Mouse (Mus musculus) brown adipose tissue, adult 24 weeks (tissue): ENCODE measurements at regions not wholly inside any gene's neighbourhood (a gene's known extent, or its start where the extent isn't known, plus 50 kb on each side); places are given as distances from the start of the nearest gene placed in this dataset.
"Not testable (repeated sequence)": the region's sequence is repeated elsewhere in the genome, so short reads cannot be mapped to it uniquely, and the experiment has no call there.

Experiments
- H3K27ac ChIP-seq: fragments of 200-500 bp; replicated peaks from 2 replicates; pipeline ENCODE4 v1.5.1; 2012; ENCODE audit warnings: low read depth, mild to moderate bottlenecking, low read length
- H3K4me1 ChIP-seq: fragments of 200-500 bp; 2 replicates; pipeline ENCODE4 v1.6.1; 2012; ENCODE audit warnings: low read length, mixed read lengths; ENCODE audit not compliant: control insufficient read depth, insufficient read depth, insufficient read length
- H3K4me3 ChIP-seq: fragments of 200-500 bp; 2 replicates; pipeline ENCODE4 v1.5.1; 2012; ENCODE audit warnings: low read depth, mild to moderate bottlenecking, low read length, moderate library complexity; ENCODE audit not compliant: insufficient read depth

GRCm38 (mm10) chr15:32042589-32042988 lies 134.5 kb upstream of the Tas2r119 start:
- Histone ChIP-seq H3K27ac (no peak overlapping the region), H3K4me3 (no peak overlapping the region), H3K4me1 (no peaks in the 10 kb centered on the region)

- H3K4me3 ChIP-seq, result no peak overlapping the region
- no peaks in the 10 kb centered on the region for H3K4me1 ChIP-seq
- H3K27ac ChIP-seq, result no peak overlapping the region
These were observed 133.9 kb upstream of the Tas2r119 start for GRCm38 (mm10) chr15:32043207-32043606.

GRCm38 (mm10) chr15:32043670-32044069 lies 133.4 kb upstream of the Tas2r119 start:
- H3K27ac ChIP-seq, H3K4me3 ChIP-seq, H3K4me1 ChIP-seq: not testable (repeated sequence)

- H3K4me1 ChIP-seq, result no peaks in the 10 kb centered on the region
- no peak overlapping the region for H3K27ac ChIP-seq
- H3K4me3 ChIP-seq, result no peak overlapping the region
These were observed 128.3 kb upstream of the Tas2r119 start for GRCm38 (mm10) chr15:32048836-32049235.

- no peaks in the 10 kb centered on the region for H3K4me1 ChIP-seq
- H3K27ac ChIP-seq, result no peak overlapping the region
- H3K4me3 ChIP-seq, result no peak overlapping the region
These were observed 115.5 kb upstream of the Tas2r119 start for GRCm38 (mm10) chr15:32061573-32061972.

DNA sequence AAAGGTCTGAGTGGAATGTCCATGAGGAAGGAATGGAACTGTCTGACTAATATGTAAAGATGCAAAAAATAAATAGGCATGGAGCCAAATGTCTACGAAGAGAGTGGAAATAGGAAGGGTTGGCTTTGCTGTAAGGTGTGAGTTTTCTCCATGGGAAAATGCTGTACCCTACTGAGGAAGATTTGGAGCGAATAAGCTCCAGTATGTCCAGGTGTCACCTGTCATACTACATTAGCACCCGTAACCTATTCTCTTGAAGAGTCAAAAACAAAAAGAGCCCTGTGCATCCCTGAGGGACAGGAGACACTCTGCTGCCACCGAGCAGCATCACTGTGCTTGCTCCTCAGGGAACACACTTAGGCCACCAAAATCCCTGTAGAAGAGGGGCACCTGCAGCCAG lies 95.0 kb upstream of the Tas2r119 start:
- no peak overlapping the region for H3K4me3 ChIP-seq
- H3K4me1 ChIP-seq, result no peaks in the 10 kb centered on the region

GRCm38 (mm10) chr15:32093889-32094288 lies 83.2 kb upstream of the Tas2r119 start:
- 0 out of 2 replicates have a peak overlapping the region, but pooled peaks have one; percentile 14 for H3K4me3 ChIP-seq
- H3K27ac ChIP-seq, result no peak overlapping the region
- H3K4me1 ChIP-seq, result no peaks in the 10 kb centered on the region

More for the DNA sequence above, 95.0 kb upstream of the Tas2r119 start:
- H3K27ac ChIP-seq, result no peak overlapping the region

DNA sequence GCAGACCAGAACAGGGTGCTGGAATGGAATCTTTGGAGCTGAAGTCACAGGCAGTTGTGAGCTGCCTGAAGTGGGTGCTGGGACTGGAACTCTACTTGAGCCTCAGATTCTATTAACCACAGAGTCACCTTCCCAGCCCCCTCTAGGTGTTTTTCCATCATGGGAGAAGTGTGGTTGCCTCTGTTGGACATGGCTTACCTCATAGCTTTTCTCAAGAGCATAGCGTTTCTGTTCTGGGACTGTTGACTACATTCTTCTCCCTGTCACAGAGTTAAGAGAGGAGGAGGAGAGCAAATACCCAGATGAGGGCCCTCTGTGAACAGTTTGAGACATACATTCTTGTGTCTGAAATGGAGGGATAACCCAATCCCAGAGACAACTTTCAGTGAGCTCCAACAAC lies 81.5 kb upstream of the Tas2r119 start:
- Histone ChIP-seq H3K4me3 (no peak overlapping the region), H3K27ac (no peak overlapping the region), H3K4me1 (no peaks in the 10 kb centered on the region)

GRCm38 (mm10) chr15:32110659-32111058 lies 66.4 kb upstream of the Tas2r119 start:
- Histone ChIP-seq H3K4me3 (no peak overlapping the region), H3K4me1 (no peaks in the 10 kb centered on the region), H3K27ac (no peak overlapping the region)
